Mouse (Mus musculus) spleen, adult 2 months (tissue): ENCODE data around the gene Ugt1a2. TPM values are rescaled to one million over a fixed set of nuclear protein-coding genes. Genes with fewer than 3 reads are reported as not detected.

Experiments
- DNase-seq, 2 experiments: peaks; one replicate each; pipeline versions ENCODE4 v3.0.0 to v3.0.0-alpha.2; 2012 to 2021; ENCODE audit warnings: low spot score in 2 of 2, low read depth in 1 of 2
- H3K27ac ChIP-seq: fragments of 200-500 bp; 2 replicates; pipeline ENCODE4 v1.5.1; 2012; ENCODE audit warnings: low read length, inconsistent platforms; ENCODE audit not compliant: insufficient read depth
- H3K27me3 ChIP-seq: fragments of 200-500 bp; 2 replicates; pipeline ENCODE4 v1.6.1; 2012; ENCODE audit warnings: mild to moderate bottlenecking, moderate library complexity, low read length, inconsistent platforms; ENCODE audit not compliant: control insufficient read depth, insufficient read depth
- H3K36me3 ChIP-seq: fragments of 200-500 bp; 2 replicates; pipeline ENCODE4 v1.6.1; 2012; ENCODE audit warnings: mild to moderate bottlenecking, low read length, inconsistent platforms; ENCODE audit not compliant: control insufficient read depth, insufficient read depth
- H3K4me1 ChIP-seq: fragments of 200-500 bp; 2 replicates; pipeline ENCODE4 v1.6.1; 2011; ENCODE audit warnings: inconsistent platforms; ENCODE audit not compliant: control insufficient read depth, insufficient read depth, insufficient read length
- H3K4me3 ChIP-seq: fragments of 200-500 bp; 2 replicates; pipeline ENCODE4 v1.5.1; 2011; ENCODE audit warnings: mild to moderate bottlenecking, inconsistent platforms; ENCODE audit not compliant: insufficient read depth, insufficient read length; ENCODE audit errors: extremely low read depth
- CTCF ChIP-seq: fragments of 200-500 bp; IDR thresholded peaks from 2 replicates; pipeline ENCODE4 v1.5.1; 2011; ENCODE audit warnings: mild to moderate bottlenecking, inconsistent platforms; ENCODE audit not compliant: insufficient read depth, insufficient read length, insufficient replicate concordance; ENCODE audit errors: extremely low read depth
- POLR2A ChIP-seq: fragments of 200-500 bp; IDR thresholded peaks from 2 replicates; pipeline ENCODE4 v1.6.1; 2011; ENCODE audit warnings: low read depth, low read length, inconsistent platforms
- WGBS: fragments of 180-500 bp; shearing (Covaris S2); methylation state at CpG from one replicate; pipeline ENCODE4 v1.1.7; 2018; 5-methylcytosine and 5-hydroxymethylcytosine counted together
- polyA plus RNA-seq: library from polyadenylated mRNA; depleted of rRNA; stranded (reverse); fragments of >200 nt; gene quantifications from 2 replicates; pipeline ENCODE4 v1.2.3, GENCODE M21; 2012

Gene Ugt1a2
- polyA plus RNA-seq, 1 experiment = 0.13 TPM

- DNase-seq = no peak
- Histone ChIP-seq H3K27ac (no peak overlapping the region), H3K36me3 (no peaks in the 10 kb centered on the region), H3K4me1 (no peaks in the 10 kb centered on the region), H3K4me3 (no peak overlapping the region), H3K27me3 (no peaks in the 10 kb centered on the region)
- no peak for TF ChIP-seq POLR2A
- no peak for TF ChIP-seq CTCF
- 89% methylated on average over 1 of the region's 1 CpGs for WGBS
Measured at GRCm38 (mm10) chr1:88195687-88196086, 4.7 kb upstream of the Ugt1a2 start.

DNA sequence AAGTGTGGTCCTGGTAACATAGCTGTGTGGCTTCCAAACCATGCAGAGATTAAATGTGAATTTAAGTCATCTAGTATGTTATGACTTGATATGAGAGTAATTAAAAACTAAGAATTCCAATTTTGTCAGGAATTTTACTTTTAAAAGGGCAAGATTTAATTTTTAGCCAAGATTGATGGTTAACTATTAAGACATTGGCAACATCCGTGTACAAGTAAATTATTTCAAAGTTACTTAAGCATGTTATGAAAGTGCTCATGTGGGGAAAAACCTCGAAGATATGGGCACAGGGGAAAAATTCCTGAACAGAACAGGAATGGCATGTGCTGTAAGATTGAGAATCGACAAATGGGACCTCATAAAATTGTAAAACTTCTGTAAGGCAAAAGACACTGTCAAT lies 3.0 kb upstream of the Ugt1a2 start:
- TF ChIP-seq CTCF (no peak), POLR2A (no peak)
- Histone ChIP-seq H3K36me3 (no peaks in the 10 kb centered on the region), H3K27me3 (no peaks in the 10 kb centered on the region), H3K4me1 (no peaks in the 10 kb centered on the region), H3K4me3 (no peak overlapping the region), H3K27ac (no peak overlapping the region)
- WGBS = 81% methylated on average over 3 of the region's 3 CpGs
- no peak for DNase-seq

DNA sequence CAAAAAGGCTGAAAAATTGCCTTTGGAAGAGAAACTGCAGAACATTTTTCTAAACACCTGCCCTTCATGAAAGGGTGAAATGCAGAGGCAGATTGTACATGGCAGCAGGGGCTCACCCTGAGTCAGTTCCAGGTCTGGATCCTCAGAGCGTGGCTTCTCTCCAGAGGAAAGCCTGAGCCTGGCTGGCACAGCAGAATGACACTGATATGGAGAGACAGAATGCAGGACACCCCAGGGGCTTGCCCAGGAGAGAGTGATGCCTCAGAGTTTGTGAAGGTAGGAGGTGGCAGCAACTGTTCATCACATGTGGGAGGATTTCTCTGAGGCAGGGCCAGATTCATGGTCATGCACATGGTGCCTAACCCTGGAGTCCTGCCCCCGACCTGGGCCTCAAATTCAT lies 405 bp upstream of the Ugt1a2 start:
- TF ChIP-seq POLR2A (no peak), CTCF (no peak)
- DNase-seq = no peak
- no peaks in the 10 kb centered on the region for H3K4me1 ChIP-seq
- 82% methylated on average over 2 of the region's 2 CpGs for WGBS
- H3K4me3 ChIP-seq = no peak overlapping the region
- no peak overlapping the region for H3K27ac ChIP-seq
- no peaks in the 10 kb centered on the region for H3K27me3 ChIP-seq
- H3K36me3 ChIP-seq = no peaks in the 10 kb centered on the region

- H3K27me3 ChIP-seq = no peaks in the 10 kb centered on the region
- DNase-seq = peak; percentile 3 to 65
- no peak within 1 kb of the TSS for H3K27ac ChIP-seq
- 22% methylated on average over 62 of the region's 62 CpGs for WGBS
- peaks cover 3% of the 10 kb centered on the region; the same call in 1 of the 2 replicates for H3K4me1 ChIP-seq
- no peaks in the 10 kb centered on the region for H3K36me3 ChIP-seq
- H3K4me3 ChIP-seq = peak within 1 kb of the TSS; percentile 63
- TF ChIP-seq POLR2A = no peak
- no peak for TF ChIP-seq CTCF
Measured at GRCm38 (mm10) chr1:88205294-88205922, 5.0 kb downstream of the Ugt1a2 start, which contains the start of gene Dnajb3. Gene Dnajb3, minus strand, starts transcription at chr1:88205782.

- Histone ChIP-seq H3K27ac (no peak overlapping the region), H3K27me3 (no peaks in the 10 kb centered on the region), H3K4me1 (peaks cover 3% of the 10 kb centered on the region; the same call in 1 of the 2 replicates), H3K4me3 (no peak overlapping the region), H3K36me3 (no peaks in the 10 kb centered on the region)
- 81% methylated on average over 2 of the region's 2 CpGs for WGBS
- TF ChIP-seq CTCF (no peak), POLR2A (no peak)
- DNase-seq = no peak
Measured at GRCm38 (mm10) chr1:88206843-88207479, 6.6 kb downstream of the Ugt1a2 start.

- Histone ChIP-seq H3K27ac (no peak within 1 kb of the TSS), H3K27me3 (no peaks in the 10 kb centered on the region), H3K4me3 (no peak within 1 kb of the TSS), H3K4me1 (no peaks in the 10 kb centered on the region), H3K36me3 (no peaks in the 10 kb centered on the region)
- TF ChIP-seq CTCF (no peak), POLR2A (no peak)
- WGBS = 72% methylated on average over 8 of the region's 8 CpGs
- DNase-seq = peak in 1 of 2 experiments; percentile 12
Measured at GRCm38 (mm10) chr1:88211812-88212211, 11.4 kb downstream of the Ugt1a2 start, which contains the start of gene Ugt1a1. Gene Ugt1a1, plus strand, starts transcription at chr1:88211959.
